Mouse (Mus musculus): Measurements from ENCODE around the gene Tacr1.

GRCm38 (mm10) chr6:82437174-82437573 is 35.0 kb downstream of the Tacr1 start:
- no peak for TF ChIP-seq CTCF (IDR thresholded peaks at IDR 0.05; ENCODE audit: extremely low read depth, insufficient read length, insufficient replicate concordance, low read depth, low read length)
- TF ChIP-seq POLR2A (IDR thresholded peaks at IDR 0.05; ENCODE audit: low read depth, low read length), result no peak
